Mouse (Mus musculus) cerebellum, postnatal 4 days (tissue): Measurements from ENCODE around the gene Fam198b.

Experiments
- DNase-seq, 2 experiments: peaks; one replicate each; pipeline ENCODE4 v3.0.0; 2022; ENCODE audit warnings: low spot score in 2 of 2, mixed read lengths in 1 of 2

The Fam198b gene

GRCm38 (mm10) chr3:79885686-79886356, 1.5 kb downstream of the Fam198b start:
- no peak for DNase-seq

GRCm38 (mm10) chr3:79886357-79887091, 2.2 kb downstream of the Fam198b start:
- no peak for DNase-seq

DNA sequence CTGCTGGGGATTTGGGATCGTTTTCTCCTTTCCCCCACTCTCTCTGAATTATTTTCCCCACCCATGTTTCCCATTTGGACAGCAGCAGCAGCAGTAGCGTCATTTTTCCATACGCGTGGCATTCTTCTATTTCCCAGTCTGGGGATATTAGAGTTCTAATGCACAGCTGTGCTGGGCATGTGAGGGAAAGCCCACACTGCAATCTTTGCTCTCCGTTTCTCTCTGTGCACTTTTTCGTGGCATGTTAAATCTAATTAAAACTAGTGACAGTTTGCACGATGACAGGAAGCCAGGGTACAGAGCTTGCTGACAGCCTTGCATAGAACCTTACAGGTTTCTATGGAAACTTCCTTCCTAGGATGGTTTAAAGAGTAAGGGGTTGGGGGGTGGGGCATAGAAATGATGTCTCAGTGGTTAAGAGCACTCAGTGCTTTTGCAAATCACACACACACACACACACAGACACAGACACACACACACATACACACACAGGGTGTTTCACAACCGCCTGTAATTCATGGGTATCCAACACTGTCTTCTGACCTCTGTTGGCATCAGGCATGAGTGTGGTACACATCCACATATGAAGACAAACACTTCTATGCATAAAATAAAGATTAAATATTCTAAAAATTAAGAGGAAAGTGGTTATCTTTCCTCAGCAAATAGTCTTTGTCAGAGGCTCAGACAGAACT, 3.0 kb downstream of the Fam198b start:
- DNase-seq, result no peak

DNA sequence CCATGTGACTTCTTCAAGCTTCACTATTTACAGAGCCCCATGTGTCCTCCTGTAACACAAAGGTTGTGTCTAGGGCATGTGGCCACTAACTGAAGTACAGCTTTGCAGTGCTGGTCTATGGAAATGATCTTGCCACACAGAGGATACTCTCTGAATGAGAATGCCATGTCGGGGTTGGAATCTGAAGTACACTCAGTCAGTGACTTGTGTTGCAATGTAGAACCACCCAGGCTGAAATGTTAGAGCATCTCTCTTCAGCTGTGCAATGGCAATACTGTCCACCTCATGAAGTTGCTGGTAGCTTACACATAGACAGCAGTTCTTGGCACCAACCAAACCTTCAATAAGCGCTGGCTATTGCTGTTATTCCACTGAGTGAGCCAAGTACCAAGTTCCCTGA, 3.6 kb downstream of the Fam198b start:
- no peak for DNase-seq

- no peak for DNase-seq
Measured at GRCm38 (mm10) chr3:79897534-79898370, 13.4 kb downstream of the Fam198b start.

GRCm38 (mm10) chr3:79898514-79898913, 14.2 kb downstream of the Fam198b start:
- no peak for DNase-seq

- DNase-seq, result no peak
Measured at GRCm38 (mm10) chr3:79899906-79900305, 15.6 kb downstream of the Fam198b start.

DNA sequence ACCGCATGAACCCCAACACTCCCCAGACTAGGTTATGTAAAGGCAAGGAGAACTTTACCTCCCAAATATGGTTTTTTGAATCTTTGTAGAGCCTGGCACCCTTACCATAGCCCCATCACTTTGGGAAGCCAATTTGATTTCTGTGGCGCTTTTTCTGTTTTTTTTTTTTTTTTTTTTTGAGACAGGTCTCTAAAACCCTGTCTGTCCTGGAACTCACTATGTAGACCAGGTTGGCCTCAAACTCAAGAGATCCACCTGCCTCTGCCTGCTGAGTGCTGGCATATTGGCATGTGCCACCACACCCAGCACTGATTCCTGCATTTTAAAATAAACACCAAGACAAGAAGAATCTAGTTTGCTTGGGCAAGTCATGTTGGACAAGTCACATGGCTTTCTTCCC, 16.2 kb downstream of the Fam198b start:
- DNase-seq, result no peak

GRCm38 (mm10) chr3:79901321-79901720, 17.0 kb downstream of the Fam198b start:
- no peak for DNase-seq

DNA sequence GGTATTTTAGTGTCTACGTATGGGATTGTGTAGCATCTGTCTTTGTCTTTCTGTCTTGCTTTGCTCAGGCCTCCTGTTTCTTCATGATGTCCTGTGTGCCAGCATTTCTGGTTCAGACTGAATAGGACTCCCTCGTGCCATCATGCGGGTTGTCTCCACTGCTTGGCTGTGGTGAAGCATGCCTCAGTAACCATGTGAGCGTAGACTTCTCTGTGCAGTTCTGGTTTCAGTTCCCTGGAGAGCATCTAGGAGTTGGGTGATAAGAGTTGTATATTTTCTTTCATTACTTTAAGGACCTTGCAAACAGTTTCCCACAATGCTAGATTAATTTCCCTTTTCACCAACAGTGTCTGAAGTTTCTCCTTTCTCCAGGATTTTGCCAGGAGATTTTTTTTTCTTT, 17.4 kb downstream of the Fam198b start:
- no peak for DNase-seq

GRCm38 (mm10) chr3:79903803-79904202, 19.5 kb downstream of the Fam198b start:
- DNase-seq, result no peak

GRCm38 (mm10) chr3:79904238-79904757, 20.0 kb downstream of the Fam198b start:
- DNase-seq, result no peak

- no peak for DNase-seq
Measured at GRCm38 (mm10) chr3:79905397-79905796, 21.1 kb downstream of the Fam198b start.

GRCm38 (mm10) chr3:79906250-79907045, 22.1 kb downstream of the Fam198b start:
- no peak for DNase-seq

DNA sequence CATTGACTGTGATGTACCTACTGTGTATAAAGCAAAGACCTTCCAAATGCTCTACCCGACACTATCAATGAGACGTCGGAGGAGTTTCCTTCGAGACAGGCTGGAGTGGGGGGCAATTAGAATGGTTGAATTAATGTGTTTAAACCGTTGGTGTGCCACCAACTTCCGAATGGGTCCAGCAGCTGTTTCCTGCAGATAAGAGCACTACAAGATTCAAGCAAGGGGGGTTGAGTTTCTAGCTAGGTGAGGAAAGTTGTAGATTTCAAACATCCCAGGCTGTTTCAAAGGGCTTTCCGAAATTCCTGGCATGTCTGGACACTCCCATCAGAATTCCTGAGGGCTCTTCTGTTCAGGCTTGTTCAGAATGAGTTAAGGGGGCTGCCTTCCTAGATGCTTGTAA, 22.9 kb downstream of the Fam198b start:
- no peak for DNase-seq

- DNase-seq, result no peak
Measured at GRCm38 (mm10) chr3:79910375-79911141, 26.2 kb downstream of the Fam198b start.

GRCm38 (mm10) chr3:79911166-79911565, 26.8 kb downstream of the Fam198b start:
- no peak for DNase-seq

DNA sequence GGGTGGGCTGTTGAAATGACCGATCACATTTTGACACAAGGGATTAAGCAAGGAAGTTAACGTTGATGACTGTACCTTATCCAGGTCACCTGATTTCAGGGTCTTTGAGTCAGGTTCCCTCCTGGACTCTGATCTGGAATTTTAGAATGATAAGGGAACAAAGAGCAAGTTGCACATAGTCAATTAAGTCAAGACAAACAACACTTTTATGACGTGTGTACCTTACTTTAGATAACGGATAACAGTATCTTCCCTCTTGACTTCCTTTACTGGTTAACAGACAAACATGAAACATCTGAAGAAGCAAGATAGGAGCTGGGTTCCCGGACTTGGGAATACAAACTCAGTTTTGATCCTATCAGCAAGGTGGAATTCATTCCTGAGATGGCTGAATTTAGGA, 29.7 kb downstream of the Fam198b start:
- no peak for DNase-seq

DNA sequence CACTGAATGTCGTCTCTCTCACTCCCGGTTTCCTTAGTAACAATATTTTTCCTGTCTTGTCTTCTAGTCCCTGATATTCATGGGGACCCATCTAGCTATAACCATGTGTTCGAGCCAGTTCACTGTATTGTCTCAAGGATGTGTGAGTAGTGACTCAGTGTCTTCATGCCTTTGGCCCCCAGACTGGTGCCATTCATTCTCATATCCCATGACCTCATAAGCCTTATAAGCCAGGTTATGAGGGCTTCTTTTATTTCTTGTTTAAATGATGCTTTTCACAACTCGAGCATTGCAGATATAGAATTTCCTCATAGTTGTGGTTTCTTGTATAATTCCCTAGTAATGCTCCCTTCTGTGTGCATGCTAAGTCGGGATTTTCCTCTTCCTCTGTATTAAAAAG, 31.9 kb downstream of the Fam198b start:
- no peak for DNase-seq

GRCm38 (mm10) chr3:79918761-79919160, 34.4 kb downstream of the Fam198b start:
- no peak for DNase-seq
